Mouse (Mus musculus) adrenal gland, postnatal 14 days (tissue): ENCODE results near the gene Rpl36al. TPM values are rescaled to one million over a fixed set of nuclear protein-coding genes. Genes with fewer than 3 reads are reported as not detected.
A peak's percentile ranks its signal among the peaks of the same experiment; 100 is the strongest.
"Not testable (repeated sequence)": the region's sequence is repeated elsewhere in the genome, so short reads cannot be mapped to it uniquely, and the experiment has no call there.

Source experiments
- DNase-seq: peaks from one replicate; pipeline ENCODE4 v3.0.0; 2021; ENCODE audit warnings: mixed read lengths
- total RNA-seq: library from RNA; stranded (reverse); gene quantifications from 2 replicates; pipeline ENCODE4 v1.2.3, GENCODE M21; 2021

Gene Rpl36al
- total RNA-seq, 1 experiment from 2014 or later: 575 TPM

DNA sequence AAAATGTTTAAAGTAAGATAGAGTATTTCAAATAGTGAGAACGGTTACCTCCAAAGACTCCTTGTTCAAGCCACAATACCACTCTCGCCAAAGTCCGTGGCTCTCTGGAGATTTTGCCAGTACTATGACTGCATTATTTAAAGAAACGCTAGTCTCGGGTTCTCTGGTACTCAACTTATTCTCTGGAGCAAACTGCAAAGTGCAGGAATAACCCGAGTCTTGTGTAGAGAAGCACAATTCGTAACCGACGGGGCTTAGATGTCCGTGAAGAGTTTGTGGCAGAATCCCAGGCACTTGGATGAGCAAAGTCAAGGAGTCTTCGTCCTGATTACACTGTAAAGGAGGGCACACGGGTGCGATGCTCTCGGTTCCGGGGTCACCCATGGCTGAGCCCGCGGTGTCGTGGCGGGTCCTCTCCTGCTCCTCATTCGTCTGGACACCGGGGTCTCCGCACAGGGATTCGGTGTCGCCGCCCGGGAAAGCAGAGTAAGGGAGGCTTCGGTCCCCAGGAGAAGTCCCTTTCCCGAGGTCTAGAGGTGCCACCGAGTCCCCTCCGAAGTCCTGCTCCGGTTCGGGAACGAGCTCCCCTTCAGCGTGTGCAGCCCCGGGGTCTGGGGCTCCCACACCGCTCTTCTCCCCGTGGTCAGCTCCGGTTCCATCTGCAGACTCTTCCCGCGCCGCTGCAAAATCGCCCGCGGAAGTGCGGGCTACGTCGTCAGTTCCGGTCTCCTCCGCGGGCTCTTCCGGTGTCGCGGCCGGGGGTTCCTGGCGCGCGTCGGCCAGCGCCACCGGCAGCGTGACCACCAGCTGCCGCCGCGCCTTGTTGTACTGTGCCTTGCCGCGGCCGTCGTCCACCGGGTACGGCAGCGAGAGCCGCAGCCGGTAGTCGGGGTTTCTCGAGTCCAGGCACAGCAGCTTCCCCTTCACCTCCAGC, 12.8 kb upstream of the Rpl36al start, which contains the start of gene Gm49383:
Gene Gm49383, minus strand, starts transcription at position 661 of the 934 bp plus-strand sequence.
- peak; percentile 86 for DNase-seq

DNA sequence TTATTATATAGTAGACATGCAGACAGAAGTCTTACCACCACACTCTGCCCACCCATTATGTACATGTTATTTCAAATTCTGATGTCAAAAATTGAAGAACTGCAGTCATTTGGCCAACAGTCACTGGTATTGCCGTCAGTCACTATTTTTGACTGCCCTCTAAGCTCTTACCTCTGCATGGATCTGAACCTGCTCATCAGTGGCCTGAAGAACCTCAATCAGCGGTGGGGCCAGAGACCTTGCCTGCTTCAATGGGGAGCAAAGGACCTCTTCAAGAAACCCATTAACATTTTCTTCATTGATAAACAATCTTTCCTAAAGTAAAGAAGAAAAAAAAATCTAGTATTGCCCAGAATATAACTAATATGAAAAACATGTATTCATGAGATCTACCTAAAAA, 8.8 kb upstream of the Rpl36al start:
- no peak for DNase-seq

DNA sequence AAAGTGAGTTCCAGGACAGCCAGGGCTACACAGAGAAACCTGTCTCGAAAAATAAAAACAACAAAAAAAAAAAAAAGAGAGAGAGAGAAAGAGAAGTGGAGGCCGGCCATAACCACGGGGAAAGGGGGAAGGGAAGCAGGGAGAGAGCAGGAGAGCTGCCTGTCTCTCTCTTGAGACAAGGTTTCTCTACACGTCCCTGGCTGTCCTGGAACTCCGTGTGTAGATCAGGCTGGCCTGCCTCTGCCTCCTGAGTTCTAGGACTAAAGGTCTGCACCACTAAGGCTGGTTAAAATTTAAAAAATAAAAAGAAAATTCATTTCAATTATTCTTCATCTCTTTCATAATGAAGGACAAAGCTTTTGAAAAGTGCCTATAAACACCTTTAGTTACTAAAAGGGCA, 7.5 kb upstream of the Rpl36al start:
- DNase-seq: no peak

DNA sequence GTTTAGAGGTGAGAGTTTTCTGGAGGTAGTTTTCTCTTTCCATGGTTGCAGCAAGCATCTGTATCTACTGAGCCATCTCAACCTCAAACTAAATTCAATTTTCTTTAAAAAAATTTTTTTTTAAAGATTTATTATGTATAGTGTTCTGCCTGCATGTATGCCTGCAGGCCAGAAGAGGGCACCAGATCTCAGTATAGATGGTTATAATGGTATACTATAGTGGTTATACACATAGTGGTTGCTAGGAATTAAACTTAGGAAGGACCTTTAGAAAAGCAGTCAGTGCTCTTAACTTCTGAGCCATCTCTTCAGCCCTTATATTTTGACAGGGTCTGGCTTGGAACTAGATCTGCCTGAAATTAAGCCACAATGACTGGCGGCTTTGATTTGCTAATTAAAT, 6.6 kb upstream of the Rpl36al start:
- peak; percentile 18 for DNase-seq

DNA sequence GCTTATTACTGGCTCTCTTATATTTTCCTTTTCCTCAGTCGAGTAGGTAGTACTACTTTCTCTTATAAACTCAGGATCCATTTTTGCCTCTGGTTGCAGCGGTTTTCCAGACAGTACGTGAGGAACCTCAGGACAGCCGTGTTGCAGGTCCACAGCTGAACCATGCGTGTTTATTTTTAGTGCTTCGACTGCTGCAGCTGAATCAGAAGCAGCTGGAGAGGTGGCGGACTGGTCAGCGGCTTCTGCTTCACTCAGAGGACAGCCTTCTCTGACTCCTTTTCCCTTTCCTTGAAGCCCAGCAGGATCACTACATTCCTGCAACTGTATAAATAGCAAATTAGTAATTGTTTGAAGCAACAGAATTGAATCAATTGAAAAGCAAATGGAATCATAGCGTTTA, 6.2 kb upstream of the Rpl36al start:
- no peak for DNase-seq

DNA sequence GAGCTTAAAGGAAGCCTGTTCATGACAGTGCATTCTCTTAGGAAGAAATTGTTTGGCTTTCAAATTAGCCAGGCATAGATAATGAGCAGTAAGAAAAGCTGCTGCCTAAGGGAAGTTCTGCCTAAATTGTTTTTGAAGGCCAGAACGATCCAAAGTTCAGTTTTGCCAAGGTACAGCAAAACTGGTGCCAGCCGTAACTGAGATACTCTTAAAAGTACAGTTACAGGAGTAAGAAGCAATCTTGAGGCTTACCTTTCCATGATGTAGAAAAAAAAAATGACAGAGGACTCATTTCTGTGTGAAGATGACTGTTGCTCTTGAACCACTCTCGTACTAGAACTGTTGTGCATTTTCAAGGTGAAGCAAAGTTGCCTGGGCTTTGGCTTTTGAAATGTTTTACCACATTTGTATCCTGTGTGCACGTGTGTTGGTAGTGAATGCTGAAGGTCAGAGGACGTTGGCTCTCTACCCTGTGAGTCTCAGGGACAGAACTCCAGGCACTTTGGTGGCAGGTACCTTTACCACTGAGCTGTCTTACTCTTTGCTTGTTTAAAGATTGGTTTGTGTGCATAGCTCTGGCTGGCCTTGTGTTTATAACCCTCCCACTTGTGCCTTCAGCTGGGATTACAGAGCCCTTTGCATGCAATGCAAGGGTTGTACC, 3.1 kb upstream of the Rpl36al start:
- DNase-seq: peak; percentile 34

DNA sequence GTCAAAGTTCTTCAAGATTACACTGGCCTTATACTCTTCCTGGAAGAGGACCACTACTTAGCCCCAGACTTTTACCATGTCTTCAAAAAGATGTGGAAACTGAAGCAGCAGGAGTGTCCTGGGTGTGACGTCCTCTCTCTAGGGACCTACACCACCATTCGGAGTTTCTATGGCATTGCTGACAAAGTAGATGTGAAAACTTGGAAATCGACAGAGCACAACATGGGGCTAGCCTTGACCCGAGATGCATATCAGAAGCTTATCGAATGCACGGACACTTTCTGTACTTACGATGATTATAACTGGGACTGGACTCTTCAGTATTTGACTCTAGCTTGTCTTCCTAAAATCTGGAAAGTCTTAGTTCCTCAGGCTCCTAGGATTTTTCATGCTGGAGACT, 1.5 kb upstream of the Rpl36al start:
- no peak for DNase-seq

DNA sequence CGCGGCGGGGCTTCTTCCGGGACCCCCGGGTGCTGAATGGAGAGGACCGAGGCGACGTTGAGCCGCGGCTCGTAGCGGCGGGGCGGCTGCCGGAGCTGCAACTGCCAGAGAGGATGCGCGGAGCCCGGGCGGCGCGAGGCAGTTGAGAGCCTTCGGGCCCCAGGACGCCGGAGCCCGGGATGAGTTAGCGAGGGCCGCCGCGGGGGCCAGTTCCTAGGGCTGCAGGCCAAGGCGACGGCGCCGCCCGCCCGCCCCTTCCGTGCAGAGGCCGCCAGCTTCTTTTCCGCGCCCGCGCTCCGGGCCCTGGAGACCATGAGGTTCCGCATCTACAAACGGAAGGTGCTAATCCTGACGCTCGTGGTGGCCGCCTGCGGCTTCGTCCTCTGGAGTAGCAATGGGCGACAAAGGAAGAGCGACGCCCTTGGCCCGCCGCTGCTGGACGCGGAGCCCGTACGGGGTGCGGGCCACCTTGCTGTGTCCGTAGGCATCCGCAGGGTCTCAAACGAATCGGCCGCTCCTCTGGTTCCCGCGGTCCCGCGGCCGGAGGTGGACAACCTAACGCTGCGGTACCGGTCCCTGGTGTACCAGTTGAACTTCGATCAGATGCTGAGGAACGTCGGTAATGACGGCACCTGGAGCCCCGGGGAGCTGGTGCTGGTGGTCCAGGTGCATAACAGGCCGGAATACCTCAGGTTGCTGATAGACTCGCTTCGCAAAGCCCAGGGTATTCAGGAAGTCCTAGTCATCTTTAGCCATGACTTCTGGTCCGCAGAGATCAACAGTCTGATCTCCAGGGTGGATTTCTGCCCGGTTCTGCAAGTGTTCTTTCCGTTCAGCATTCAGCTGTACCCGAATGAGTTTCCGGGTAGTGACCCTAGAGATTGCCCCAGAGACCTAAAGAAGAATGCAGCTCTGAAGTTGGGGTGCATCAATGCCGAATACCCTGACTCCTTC, 736 bp upstream of the Rpl36al start:
- peak; percentile 79 for DNase-seq

DNA sequence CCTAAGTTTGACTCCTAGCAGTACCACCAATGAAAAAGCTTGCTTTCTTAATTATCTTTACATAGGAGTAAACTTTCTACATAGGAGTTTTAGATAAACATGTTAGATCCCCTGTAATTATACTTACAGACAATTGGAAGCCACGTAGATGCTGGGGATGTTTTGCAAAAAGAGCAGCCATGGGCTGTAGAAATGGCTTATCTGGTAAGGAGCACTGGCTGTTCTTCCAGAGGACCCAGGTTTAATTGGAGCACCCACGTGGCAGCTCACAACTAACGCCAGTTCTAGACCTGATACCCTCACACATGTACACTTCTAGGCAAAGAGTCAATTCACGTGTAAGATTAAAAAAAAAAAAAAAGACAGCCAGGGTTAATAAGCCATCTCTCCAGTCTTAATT, 2.1 kb downstream of the Rpl36al start:
- no peak for DNase-seq

DNA sequence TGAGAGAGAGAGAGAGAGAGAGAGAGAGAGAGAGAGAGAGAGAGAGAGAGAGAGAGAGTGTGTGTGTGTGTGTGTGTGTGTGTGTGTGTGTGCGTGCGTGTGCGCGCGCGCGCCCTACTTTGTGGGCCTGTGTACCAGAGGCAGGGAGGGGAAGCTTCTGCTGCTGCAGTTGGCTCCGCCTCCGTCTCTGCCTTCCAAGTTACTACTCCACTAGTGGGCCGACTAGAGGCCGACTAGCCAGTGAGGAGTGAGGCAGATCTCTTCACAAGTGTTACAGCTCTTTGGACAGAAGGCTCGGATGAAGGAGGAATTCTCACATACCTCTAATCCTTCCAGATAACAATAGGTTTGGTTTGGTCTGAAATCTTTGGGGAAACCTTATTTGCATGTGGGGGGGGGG, 4.5 kb downstream of the Rpl36al start:
- no peak for DNase-seq

DNA sequence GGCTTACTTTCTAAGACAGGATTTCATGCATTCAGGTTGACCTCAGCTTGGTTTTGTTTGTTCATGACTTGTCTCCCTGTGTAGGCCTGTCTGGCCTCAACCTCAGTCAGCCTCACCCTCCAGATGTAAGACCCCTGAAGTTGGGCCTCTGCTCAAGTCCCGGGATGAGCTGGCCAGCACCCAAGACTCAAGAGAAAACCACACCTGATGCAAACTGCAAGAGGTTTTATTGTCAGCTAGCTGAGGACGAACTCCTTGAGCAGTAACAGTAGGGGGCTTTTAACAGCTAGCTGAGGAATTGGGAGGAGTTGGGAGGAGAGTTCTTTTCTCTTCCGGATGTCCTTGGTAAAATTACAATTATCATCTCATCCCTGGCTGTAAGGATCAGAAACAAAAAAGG, 6.4 kb downstream of the Rpl36al start:
- DNase-seq: no peak

DNA sequence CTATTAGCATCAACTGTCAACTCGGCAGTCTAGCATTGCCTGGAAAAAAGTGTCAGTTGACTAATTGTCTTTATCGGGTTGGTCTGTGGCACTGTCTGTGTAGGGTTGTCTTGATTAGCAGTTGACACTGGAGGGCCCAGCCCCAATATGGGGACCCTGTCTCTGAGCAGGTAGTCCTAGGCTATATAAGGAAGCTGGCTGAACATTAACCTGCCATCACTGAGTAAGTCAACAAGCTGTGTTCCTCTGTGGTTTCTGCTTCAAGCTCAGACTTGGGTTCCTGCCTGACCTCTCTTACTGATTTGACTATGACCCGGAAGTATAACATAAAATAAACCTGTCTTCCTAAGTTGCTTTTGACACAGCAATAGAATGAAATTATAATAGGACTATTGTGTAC, 7.9 kb downstream of the Rpl36al start:
- no peak for DNase-seq

DNA sequence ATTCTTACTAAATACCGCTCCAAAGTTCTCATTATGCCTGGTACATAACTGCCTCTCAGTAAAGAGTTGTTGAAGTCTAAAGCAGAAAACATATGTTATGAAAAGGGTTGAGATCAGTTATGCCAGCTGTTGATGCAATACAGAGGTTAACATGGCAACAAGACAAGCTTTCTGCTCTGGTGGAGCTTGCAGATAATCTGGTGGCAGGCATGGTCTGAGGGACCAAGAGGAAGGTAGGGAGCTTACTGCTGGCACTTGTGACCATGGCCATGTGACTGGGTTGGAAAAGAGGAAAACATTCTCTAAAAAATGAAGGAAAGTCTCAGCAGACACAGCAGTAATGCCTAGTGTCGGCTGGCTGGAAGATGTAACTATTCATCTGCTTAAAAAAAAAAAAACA, 12.6 kb downstream of the Rpl36al start:
- DNase-seq: no peak

DNA sequence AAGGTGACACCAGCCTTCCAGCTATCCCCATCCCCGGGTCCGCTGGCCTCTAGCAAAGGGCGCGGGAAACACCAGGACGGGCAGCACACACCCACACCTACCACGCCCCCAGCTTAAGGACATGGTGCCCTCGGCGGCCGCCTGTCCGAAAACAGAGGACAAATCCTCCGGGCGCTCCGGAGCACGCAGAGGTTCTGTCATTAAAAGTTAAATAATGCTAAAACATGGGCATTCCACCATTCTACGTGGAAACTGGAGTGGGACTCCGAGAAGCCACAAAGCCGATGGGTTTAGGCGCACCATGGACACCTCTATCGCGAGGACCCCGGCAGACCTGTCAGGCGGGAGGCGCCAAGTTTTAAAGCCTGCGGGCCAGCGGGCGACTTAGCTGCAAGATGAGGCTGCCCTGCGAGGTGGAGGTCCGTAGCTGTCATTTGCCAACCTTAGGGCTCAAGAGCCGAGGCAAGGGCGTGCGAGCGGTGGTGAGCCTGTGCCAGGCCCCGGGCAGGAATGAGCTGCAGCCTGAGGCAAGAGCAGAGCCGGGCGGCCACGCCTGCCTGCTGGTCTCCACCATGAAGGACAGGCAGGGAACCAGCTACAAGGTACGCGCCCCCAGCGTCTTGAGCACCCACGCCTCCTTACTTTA, 15.3 kb downstream of the Rpl36al start, which contains the start of gene Lrr1:
Gene Lrr1, plus strand, starts transcription at position 354 of the 646 bp plus-strand sequence.
- DNase-seq: peak; percentile 91

DNA sequence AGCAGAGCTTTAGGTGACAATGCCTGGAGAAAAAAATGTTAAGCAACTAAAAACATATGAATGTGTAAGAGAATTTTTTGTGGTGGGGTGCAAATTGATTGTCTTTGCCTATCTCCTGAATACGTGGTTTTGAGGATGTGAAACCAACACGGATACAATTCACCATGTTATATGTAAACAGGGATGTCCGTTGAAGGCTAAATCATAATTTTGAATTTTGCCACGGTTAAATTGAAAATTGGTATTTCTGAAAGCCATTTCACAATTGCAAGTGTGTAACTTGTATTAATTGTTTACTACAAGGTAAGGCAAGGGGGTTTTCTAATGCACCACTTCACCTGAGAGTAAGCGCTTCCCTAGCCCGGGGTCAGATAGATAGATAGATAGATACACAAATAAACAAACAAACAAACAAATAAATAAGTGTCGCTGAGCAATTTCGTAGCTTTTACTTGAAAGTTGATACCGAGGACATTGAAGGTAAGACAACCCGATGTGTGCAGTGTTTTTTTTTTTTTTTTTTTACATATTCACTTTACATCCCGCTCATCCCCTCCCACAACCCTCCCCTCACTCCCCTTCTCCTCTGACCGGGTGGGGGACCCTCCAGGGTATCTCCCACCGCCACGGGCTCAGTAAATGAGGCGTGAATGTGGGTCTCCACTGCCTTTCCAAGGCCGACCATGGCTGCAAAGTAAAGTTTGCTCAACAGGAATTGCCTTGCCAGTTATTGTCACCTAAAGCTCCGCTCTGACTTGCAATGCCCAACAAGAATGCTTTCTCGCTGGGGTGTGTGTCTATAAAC, 16.0 kb downstream of the Rpl36al start:
- DNase-seq: no peak

DNA sequence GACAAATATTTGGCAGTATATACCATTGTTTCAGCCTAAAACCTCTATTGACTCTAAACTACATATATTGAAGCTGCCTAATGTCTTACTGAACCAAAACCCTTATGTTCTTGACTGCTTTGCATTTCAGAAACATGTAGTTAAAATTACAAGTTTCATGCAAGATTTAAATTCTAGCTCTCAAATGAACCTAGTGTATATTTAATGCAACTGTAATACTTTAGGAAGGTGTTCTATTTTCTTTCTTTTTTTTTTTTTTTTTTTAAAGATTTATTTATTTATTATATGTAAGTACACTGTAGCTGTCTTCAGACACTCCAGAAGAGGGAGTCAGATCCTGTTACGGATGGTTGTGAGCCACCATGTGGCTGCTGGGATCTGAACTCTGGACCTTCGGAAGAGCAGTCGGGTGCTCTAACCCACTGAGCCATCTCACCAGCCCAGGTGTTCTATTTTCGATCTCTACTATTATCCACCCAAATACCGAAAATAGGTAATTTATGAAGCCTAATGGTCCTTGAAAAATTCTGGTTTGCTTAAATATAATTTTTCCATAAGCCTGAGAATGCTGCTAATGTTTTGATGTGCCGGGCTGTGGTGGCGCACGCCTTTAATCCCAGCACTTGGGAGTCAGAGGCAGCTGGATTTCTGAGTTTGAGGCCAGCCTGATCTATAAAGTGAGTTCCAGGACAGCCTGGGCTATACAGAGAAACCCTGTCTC, 16.9 kb downstream of the Rpl36al start:
- DNase-seq: not testable (repeated sequence)

DNA sequence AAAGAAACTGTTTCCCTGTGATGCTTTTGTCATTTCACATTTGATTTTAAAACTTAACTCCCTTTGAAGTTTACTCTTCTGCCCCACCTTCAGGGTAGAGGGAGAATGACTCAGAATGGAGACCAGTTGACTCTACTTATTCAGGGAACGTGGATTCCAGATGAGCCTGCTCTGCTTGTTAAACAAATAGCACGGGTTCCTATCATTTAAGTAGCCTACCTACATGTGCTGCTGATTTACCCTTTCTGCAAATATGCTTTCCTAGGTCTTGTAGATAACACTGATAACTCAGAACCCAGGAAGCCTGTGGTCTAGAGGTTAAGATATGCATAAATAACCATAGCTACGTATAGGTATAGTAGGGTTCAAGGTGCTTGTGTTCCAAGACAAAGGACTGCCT, 19.0 kb downstream of the Rpl36al start:
- no peak for DNase-seq

DNA sequence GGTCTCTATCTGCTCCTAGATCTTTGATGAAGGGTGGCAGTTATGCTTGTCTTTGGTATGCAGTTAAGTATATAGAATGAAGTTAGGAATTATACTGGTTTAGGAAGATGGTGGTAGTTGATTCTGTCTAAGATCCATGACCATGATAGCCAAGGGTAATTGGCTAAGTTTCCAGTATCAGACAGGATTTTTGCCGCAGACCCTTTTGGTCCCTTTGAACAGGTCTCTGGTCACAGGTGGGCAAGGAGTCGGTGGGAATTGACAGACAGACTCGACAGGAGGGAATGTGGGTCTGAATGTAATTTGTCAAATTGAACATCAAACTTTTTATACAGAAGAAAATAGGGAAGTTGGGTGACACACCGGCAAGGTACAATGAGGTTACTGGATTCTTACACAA, 20.3 kb downstream of the Rpl36al start:
- DNase-seq: not testable (repeated sequence)

DNA sequence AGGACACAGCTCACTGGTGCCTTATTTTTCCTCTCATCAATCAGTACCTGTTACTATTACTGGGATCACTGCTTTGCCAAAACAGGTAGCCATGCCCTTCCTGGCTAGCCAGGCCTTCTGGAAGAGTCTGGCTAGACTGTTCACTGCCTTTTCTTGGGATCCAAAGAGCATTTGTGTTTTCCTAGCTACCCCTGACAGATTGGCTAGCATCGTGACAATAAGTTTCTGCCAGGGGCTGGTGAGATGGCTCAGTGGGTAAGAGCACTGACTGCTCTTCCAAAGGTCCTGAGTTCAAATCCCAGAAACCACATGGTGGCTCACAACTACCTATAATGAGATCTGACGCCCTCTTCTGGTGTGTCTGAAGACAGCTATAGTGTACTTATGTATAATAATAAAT, 23.2 kb downstream of the Rpl36al start:
- not testable (repeated sequence) for DNase-seq

DNA sequence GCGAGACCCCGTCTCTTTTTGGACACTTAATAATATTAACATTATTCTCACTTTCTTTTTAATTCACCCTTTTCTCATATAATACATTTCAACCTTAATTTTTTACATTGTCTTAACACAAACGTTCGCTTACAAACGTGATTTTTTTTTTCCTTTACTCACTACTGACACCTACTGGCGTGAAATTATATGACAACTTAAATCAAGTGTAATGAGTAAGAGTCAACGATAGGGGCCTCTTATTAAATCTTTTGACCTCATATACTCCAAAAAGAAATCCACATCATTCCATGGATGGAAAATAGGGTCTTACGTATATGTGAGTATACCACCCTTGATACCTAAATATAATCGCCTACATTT, 24.3 kb downstream of the Rpl36al start:
- DNase-seq: no peak
